Mouse (Mus musculus) neural tube, embryonic 15.5 days (tissue): ENCODE results near the gene Gm12394. TPM values are rescaled to one million over a fixed set of nuclear protein-coding genes. Genes with fewer than 3 reads are reported as not detected.
"Not testable (repeated sequence)": the region's sequence is repeated elsewhere in the genome, so short reads cannot be mapped to it uniquely, and the experiment has no call there.

Experiments
- ATAC-seq: fragments of 200-750 bp; cut with Nextera tagmentation; 2 replicates; pipeline ENCODE4 v1.8.0; 2017; ENCODE audit warnings: mild to moderate bottlenecking, moderate TSS enrichment, moderate library complexity; ENCODE audit not compliant: low FRiP score
- H3K27ac ChIP-seq: fragments of 300-500 bp; sonication (generic); replicated peaks from 2 replicates; pipeline ENCODE4 v1.5.1; 2015; ENCODE audit warnings: mild to moderate bottlenecking, inconsistent platforms
- H3K27me3 ChIP-seq: fragments of 300-500 bp; sonication (generic); replicated peaks from 2 replicates; pipeline ENCODE4 v1.6.1; 2015; ENCODE audit warnings: inconsistent platforms
- H3K36me3 ChIP-seq: fragments of 300-500 bp; sonication (generic); 2 replicates; pipeline ENCODE4 v1.6.1; 2015; ENCODE audit warnings: inconsistent platforms
- H3K4me1 ChIP-seq: fragments of 300-500 bp; sonication (generic); 2 replicates; pipeline ENCODE4 v1.6.1; 2015; ENCODE audit warnings: inconsistent platforms
- H3K4me2 ChIP-seq: fragments of 300-500 bp; sonication (generic); 2 replicates; pipeline ENCODE4 v1.6.1; 2015; ENCODE audit warnings: inconsistent platforms, mild to moderate bottlenecking, moderate library complexity
- H3K4me3 ChIP-seq: fragments of 300-500 bp; sonication (generic); replicated peaks from 2 replicates; pipeline ENCODE4 v1.5.1; 2015; ENCODE audit warnings: mild to moderate bottlenecking, inconsistent platforms
- H3K9ac ChIP-seq: fragments of 300-500 bp; sonication (generic); replicated peaks from 2 replicates; pipeline ENCODE4 v1.6.1; 2015; ENCODE audit warnings: mild to moderate bottlenecking, inconsistent platforms
- H3K9me3 ChIP-seq: fragments of 300-500 bp; sonication (generic); replicated peaks from 2 replicates; pipeline ENCODE4 v1.6.1; 2016; ENCODE audit warnings: inconsistent platforms
- WGBS: fragments of 180-500 bp; shearing (Covaris S2); methylation state at CpG from one replicate; pipeline ENCODE4 v1.1.7; 2015; ENCODE audit warnings: mixed read lengths; 5-methylcytosine and 5-hydroxymethylcytosine counted together
- polyA plus RNA-seq: library from polyadenylated mRNA; unstranded; fragments of >200 nt; fragmentation: Nextera tagmentation; extraction: Ambion mirVana; gene quantifications from 2 replicates; pipeline ENCODE4 v1.2.1, GENCODE M21; 2015

Gm12394 gene
- polyA plus RNA-seq, 1 experiment from 2014 or later: 0.51 TPM

GRCm38 (mm10) chr4:42773893-42774292 lies 82.7 kb downstream of the Gm12394 start, which contains the start of gene Ccl21a:
Ccl21a (minus strand) TSS chr4:42773993.
- H3K4me3 ChIP-seq, H3K9ac ChIP-seq: not testable (repeated sequence)
- WGBS: no CpG with 5 or more reads among the region's 5 CpGs

GRCm38 (mm10) chr4:42756477-42756876 lies 100.1 kb downstream of the Gm12394 start, which contains the start of gene Ccl19:
Ccl19 (minus strand) TSS chr4:42756577.
- not testable (repeated sequence) for ATAC-seq, H3K27ac ChIP-seq, H3K9me3 ChIP-seq, H3K36me3 ChIP-seq, H3K4me3 ChIP-seq, H3K4me1 ChIP-seq, H3K4me2 ChIP-seq, H3K27me3 ChIP-seq, H3K9ac ChIP-seq
- no CpG with 5 or more reads among the region's 6 CpGs for WGBS

More at GRCm38 (mm10) chr4:42773893-42774292, 82.7 kb downstream of the Gm12394 start, which contains the start of gene Ccl21a:
- not testable (repeated sequence) for H3K4me1 ChIP-seq, H3K36me3 ChIP-seq, ATAC-seq, H3K27ac ChIP-seq, H3K4me2 ChIP-seq, H3K9me3 ChIP-seq, H3K27me3 ChIP-seq

- not testable (repeated sequence) for H3K27ac ChIP-seq, H3K9ac ChIP-seq, H3K4me2 ChIP-seq, H3K9me3 ChIP-seq, H3K27me3 ChIP-seq, H3K4me1 ChIP-seq, H3K4me3 ChIP-seq, H3K36me3 ChIP-seq, ATAC-seq
- WGBS: no CpG with 5 or more reads among the region's 13 CpGs
Measured at GRCm38 (mm10) chr4:42735245-42735644, 121.3 kb downstream of the Gm12394 start, which contains the start of gene 4930578G10Rik. 4930578G10Rik (plus strand) TSS chr4:42735545.

Other genes starting within 250 kb of the Gm12394 start
- not detected in 2 replicates for gene Gm10591, start 244.6 kb downstream of the Gm12394 start, polyA plus RNA-seq
- 0.47 TPM in 1 of 2 replicates, not detected in the other for gene Gm2564, start 227.1 kb downstream of the Gm12394 start, polyA plus RNA-seq
- gene Ccl27b, start 201.5 kb downstream of the Gm12394 start, polyA plus RNA-seq: not detected in 2 replicates
- not detected in 2 replicates for gene Il11ra2, start 194.9 kb downstream of the Gm12394 start, polyA plus RNA-seq
- gene 4930578G10Rik, start 121.2 kb downstream of the Gm12394 start, polyA plus RNA-seq: 0.27 and 0.41 TPM in 2 replicates
- gene Ccl19, start 100.2 kb downstream of the Gm12394 start, polyA plus RNA-seq: 0.45 and 1.0 TPM in 2 replicates
- 1.1 and 29.5 TPM in 2 replicates for gene Ccl21a, start 82.8 kb downstream of the Gm12394 start, polyA plus RNA-seq
- gene Fam205a1, start 2.9 kb downstream of the Gm12394 start, polyA plus RNA-seq: 0.08 TPM in 1 of 2 replicates, not detected in the other
- gene Fam205c, start 17.5 kb upstream of the Gm12394 start, polyA plus RNA-seq: 1.4 and 2.6 TPM in 2 replicates
- gene Phf24, start 59.9 kb upstream of the Gm12394 start, polyA plus RNA-seq: 40.2 and 46.1 TPM in 2 replicates
- gene Dnajb5, start 93.0 kb upstream of the Gm12394 start, polyA plus RNA-seq: 44.3 and 48.7 TPM in 2 replicates
- 0.31 and 0.50 TPM in 2 replicates for gene 1700022I11Rik, start 112.8 kb upstream of the Gm12394 start, polyA plus RNA-seq
- 477 and 496 TPM in 2 replicates for gene Vcp, start 143.7 kb upstream of the Gm12394 start, polyA plus RNA-seq
- 21.0 and 22.8 TPM in 2 replicates for gene Fancg, start 153.7 kb upstream of the Gm12394 start, polyA plus RNA-seq
- gene Pigo, start 169.0 kb upstream of the Gm12394 start, polyA plus RNA-seq: 27.8 and 30.8 TPM in 2 replicates
- 231 and 240 TPM in 2 replicates for gene Stoml2, start 174.9 kb upstream of the Gm12394 start, polyA plus RNA-seq
- 27.5 and 28.5 TPM in 2 replicates for gene Fam214b, start 189.4 kb upstream of the Gm12394 start, polyA plus RNA-seq
- 11.1 and 12.3 TPM in 2 replicates for gene Unc13b, start 202.2 kb upstream of the Gm12394 start, polyA plus RNA-seq